Mouse (Mus musculus) liver, embryonic 14.5 days (tissue): ENCODE measurements around the gene Uhrf1bp1l. TPM values are rescaled to one million over a fixed set of nuclear protein-coding genes. Genes with fewer than 3 reads are reported as not detected.

Experiments used
- ATAC-seq: fragments of 200-750 bp; cut with Nextera tagmentation; 2 replicates; pipeline ENCODE4 v1.8.0; 2017; ENCODE audit warnings: moderate number of reproducible peaks, mild to moderate bottlenecking, moderate library complexity; ENCODE audit not compliant: insufficient read depth
- DNase-seq, 3 experiments: peaks; one replicate each; pipeline ENCODE4 v3.0.0-alpha.2; 2012 to 2013; ENCODE audit warnings: low read depth in 3 of 3, low spot score in 3 of 3
- H3K27ac ChIP-seq: fragments of 300-500 bp; sonication (generic); 2 replicates; pipeline ENCODE4 v1.5.1; 2014; ENCODE audit warnings: moderate library complexity, mild to moderate bottlenecking, control low read depth, inconsistent platforms
- H3K27me3 ChIP-seq: fragments of 300-500 bp; sonication (generic); 2 replicates; pipeline ENCODE4 v1.6.1; 2014; ENCODE audit warnings: mild to moderate bottlenecking, low read length, moderate library complexity; ENCODE audit not compliant: control insufficient read depth, insufficient read depth
- H3K36me3 ChIP-seq: fragments of 300-500 bp; sonication (generic); replicated peaks from 2 replicates; pipeline ENCODE4 v1.6.1; 2014; ENCODE audit warnings: low read depth; ENCODE audit not compliant: control insufficient read depth, insufficient read depth
- H3K4me1 ChIP-seq, 2 experiments: fragments of 200-500 bp in 1 of 2; fragments of 300-500 bp in 1 of 2; sonication (generic) in 1 of 2; replicated peaks; 2 replicates each; pipeline ENCODE4 v1.6.1; 2012 to 2014; ENCODE audit warnings: antibody characterized with exemption in 1 of 2, inconsistent platforms in 1 of 2, low read length in 1 of 2; ENCODE audit not compliant: control insufficient read depth in 2 of 2, insufficient read depth in 2 of 2
- H3K4me2 ChIP-seq: fragments of 300-500 bp; sonication (generic); 2 replicates; pipeline ENCODE4 v1.6.1; 2014; ENCODE audit warnings: low read depth, mild to moderate bottlenecking, control low read depth, moderate library complexity
- H3K4me3 ChIP-seq, 2 experiments: fragments of 200-500 bp in 1 of 2; fragments of 300-500 bp in 1 of 2; sonication (generic) in 1 of 2; 2 replicates each; pipeline ENCODE4 v1.5.1; 2012 to 2014; ENCODE audit warnings: low read depth in 2 of 2, low read length in 2 of 2, mild to moderate bottlenecking in 2 of 2, control low read depth in 1 of 2, inconsistent platforms in 1 of 2, moderate library complexity in 1 of 2; ENCODE audit not compliant: insufficient read depth in 1 of 2
- H3K9ac ChIP-seq: fragments of 300-500 bp; sonication (generic); replicated peaks from 2 replicates; pipeline ENCODE4 v1.6.1; 2014; ENCODE audit warnings: mild to moderate bottlenecking, control low read depth, moderate library complexity
- H3K9me3 ChIP-seq: fragments of 300-500 bp; sonication (generic); 2 replicates; pipeline ENCODE4 v1.6.1; 2016; ENCODE audit warnings: low read length, mixed read lengths; ENCODE audit not compliant: control insufficient read depth
- CTCF ChIP-seq: IDR thresholded peaks from 2 replicates; pipeline ENCODE4 v1.5.1; 2016; ENCODE audit warnings: antibody characterized with exemption, low read depth, control low read depth
- EP300 ChIP-seq: IDR thresholded peaks from 2 replicates; pipeline ENCODE4 v1.6.1; 2016; ENCODE audit warnings: antibody characterized with exemption, low read depth
- WGBS: fragments of 180-500 bp; shearing (Covaris S2); extraction: QIAGEN DNeasy Blood & Tissue Kit; methylation state at CpG from one replicate; pipeline ENCODE4 v1.1.7; 2014; ENCODE audit not compliant: insufficient replicate concordance; 5-methylcytosine and 5-hydroxymethylcytosine counted together
- polyA plus RNA-seq, 2 experiments: library from polyadenylated mRNA; depleted of rRNA in 1 of 2; stranded (reverse) in 1 of 2; unstranded in 1 of 2; fragments of >200 nt; fragmentation: Nextera tagmentation in 1 of 2; extraction: Ambion mirVana in 1 of 2; gene quantifications; 2 replicates each; pipeline versions ENCODE4 v1.2.1 to v1.2.3; 2012 to 2014

The Uhrf1bp1l gene
- polyA plus RNA-seq, 2 experiments, result 9.6 TPM

DNA sequence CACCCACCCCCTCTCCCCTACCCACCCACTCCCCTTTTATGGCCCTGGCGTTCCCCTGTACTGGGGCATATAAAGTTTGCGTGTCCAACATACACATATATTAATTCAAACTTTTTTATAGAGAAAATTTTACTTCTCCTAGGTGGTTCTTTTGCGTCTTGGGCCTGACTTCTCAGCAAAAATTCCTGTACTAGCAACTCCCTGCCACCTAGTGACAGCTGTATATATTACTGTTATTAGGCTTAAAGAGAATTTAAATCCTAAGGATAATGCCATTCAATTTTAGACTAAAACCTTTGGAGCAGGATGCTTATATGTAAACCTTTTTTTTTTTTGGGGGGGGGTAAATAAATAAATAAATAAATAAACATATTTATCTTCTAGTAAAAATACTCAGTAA lies 37.4 kb upstream of the Uhrf1bp1l start:
- TF ChIP-seq CTCF, result no peak
- TF ChIP-seq EP300, result no peak

DNA sequence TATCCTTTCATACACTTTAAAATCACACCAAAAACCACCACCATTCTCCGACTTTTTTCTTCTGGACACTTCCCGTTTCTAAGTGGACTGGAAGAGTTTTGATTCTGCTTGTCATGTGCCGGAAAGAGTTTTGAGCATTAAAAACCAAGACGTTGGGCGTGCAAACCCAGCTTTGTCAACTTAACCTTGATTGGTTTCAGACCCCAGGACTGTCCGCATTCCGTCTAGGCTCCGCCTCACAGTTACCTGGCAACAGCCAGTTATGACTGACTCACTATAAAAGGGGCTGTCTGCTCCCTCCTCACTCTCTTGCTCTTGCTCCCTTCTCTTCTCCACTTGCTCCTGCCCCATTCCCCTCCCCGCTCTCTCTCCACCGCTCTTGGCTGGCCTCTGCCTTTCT lies 36.1 kb upstream of the Uhrf1bp1l start:
- H3K4me3 ChIP-seq, result no peak overlapping the region
- TF ChIP-seq EP300 (no peak), CTCF (no peak)
- DNase-seq (no peak), ATAC-seq (no peak)
- no peak overlapping the region for H3K9ac ChIP-seq
- H3K9me3 ChIP-seq, result no peaks in the 10 kb centered on the region
- WGBS, result 31% methylated on average over 10 of the region's 10 CpGs
- no peak overlapping the region for H3K27ac ChIP-seq
- no peak overlapping the region for H3K4me2 ChIP-seq
- no peaks in the 10 kb centered on the region for H3K27me3 ChIP-seq
- H3K36me3 ChIP-seq, result peaks cover 9% of the 10 kb centered on the region; the same call in 1 of the 2 replicates
- no peaks in the 10 kb centered on the region for H3K4me1 ChIP-seq

More for the DNA sequence above, 37.4 kb upstream of the Uhrf1bp1l start:
- Histone ChIP-seq H3K9ac (no peak overlapping the region), H3K4me1 (no peaks in the 10 kb centered on the region), H3K27ac (no peak overlapping the region), H3K27me3 (no peaks in the 10 kb centered on the region), H3K9me3 (no peaks in the 10 kb centered on the region), H3K4me2 (no peak overlapping the region), H3K36me3 (peaks cover 3% of the 10 kb centered on the region; the same call in 1 of the 2 replicates), H3K4me3 (no peak overlapping the region)
- DNase-seq, result no peak
- WGBS, result 85% methylated on average over 3 of the region's 3 CpGs
- no peak for ATAC-seq

- Histone ChIP-seq H3K4me1 (no peaks in the 10 kb centered on the region), H3K27me3 (no peaks in the 10 kb centered on the region), H3K36me3 (peaks cover 9% of the 10 kb centered on the region), H3K27ac (no peak overlapping the region), H3K9me3 (no peaks in the 10 kb centered on the region), H3K4me2 (no peak overlapping the region), H3K4me3 (no peak overlapping the region), H3K9ac (no peak overlapping the region)
- no peak for TF ChIP-seq CTCF
- no peak for TF ChIP-seq EP300
- ATAC-seq (no peak), DNase-seq (no peak)
- 75% methylated on average over 10 of the region's 10 CpGs for WGBS
Measured at GRCm38 (mm10) chr10:89714910-89715309, 29.9 kb upstream of the Uhrf1bp1l start.

- peaks cover 3% of the 10 kb centered on the region for H3K36me3 ChIP-seq
- DNase-seq (no peak), ATAC-seq (no peak)
- no peak overlapping the region for H3K9ac ChIP-seq
- TF ChIP-seq EP300 (no peak), CTCF (no peak)
- H3K4me3 ChIP-seq, result no peak overlapping the region
- H3K27me3 ChIP-seq, result no peaks in the 10 kb centered on the region
- no peaks in the 10 kb centered on the region for H3K9me3 ChIP-seq
- no peak overlapping the region for H3K27ac ChIP-seq
- no peaks in the 10 kb centered on the region for H3K4me1 ChIP-seq
- H3K4me2 ChIP-seq, result no peak overlapping the region
Measured at GRCm38 (mm10) chr10:89720252-89720651, 24.5 kb upstream of the Uhrf1bp1l start.

- H3K4me1 ChIP-seq, result no peaks in the 10 kb centered on the region
- H3K4me2 ChIP-seq, result no peak overlapping the region
- H3K9me3 ChIP-seq, result no peaks in the 10 kb centered on the region
- 80% methylated on average over 3 of the region's 3 CpGs for WGBS
- H3K9ac ChIP-seq, result no peak overlapping the region
- no peak overlapping the region for H3K4me3 ChIP-seq
- peaks cover 3% of the 10 kb centered on the region; the same call in 1 of the 2 replicates for H3K36me3 ChIP-seq
- DNase-seq (no peak), ATAC-seq (no peak)
- H3K27me3 ChIP-seq, result no peaks in the 10 kb centered on the region
- TF ChIP-seq EP300 (no peak), CTCF (no peak)
- H3K27ac ChIP-seq, result no peak overlapping the region
Measured at GRCm38 (mm10) chr10:89720796-89721195, 24.0 kb upstream of the Uhrf1bp1l start.
